Mouse (Mus musculus) forebrain, embryonic 14.5 days (tissue): ENCODE results near the gene Traf2. TPM values are rescaled to one million over a fixed set of nuclear protein-coding genes. Genes with fewer than 3 reads are reported as not detected.

Experiments
- ATAC-seq: fragments of 200-750 bp; cut with Nextera tagmentation; 2 replicates; pipeline ENCODE4 v1.8.0; 2017; ENCODE audit warnings: mild to moderate bottlenecking, moderate library complexity
- DNase-seq: peaks from one replicate; pipeline ENCODE4 v3.0.0-alpha.2; 2015; ENCODE audit warnings: low spot score
- H3K27ac ChIP-seq: fragments of 300-500 bp; sonication (generic); 2 replicates; pipeline ENCODE4 v1.5.1; 2014; ENCODE audit warnings: low read depth, mild to moderate bottlenecking, control low read depth, low read length, moderate library complexity
- H3K27me3 ChIP-seq: fragments of 300-500 bp; sonication (generic); replicated peaks from 2 replicates; pipeline ENCODE4 v1.6.1; 2014; ENCODE audit warnings: low read length, control low read depth, mixed read lengths; ENCODE audit not compliant: control insufficient read depth, insufficient read depth
- H3K36me3 ChIP-seq: fragments of 300-500 bp; sonication (generic); 2 replicates; pipeline ENCODE4 v1.6.1; 2014; ENCODE audit warnings: low read length, control low read depth; ENCODE audit not compliant: control insufficient read depth, insufficient read depth
- H3K4me1 ChIP-seq: fragments of 300-500 bp; sonication (generic); 2 replicates; pipeline ENCODE4 v1.6.1; 2014; ENCODE audit warnings: antibody characterized with exemption, low read length, control low read depth; ENCODE audit not compliant: control insufficient read depth, insufficient read depth
- H3K4me2 ChIP-seq: fragments of 300-500 bp; sonication (generic); 2 replicates; pipeline ENCODE4 v1.6.1; 2014; ENCODE audit warnings: mild to moderate bottlenecking, control low read depth, low read length
- H3K4me3 ChIP-seq: fragments of 300-500 bp; sonication (generic); 2 replicates; pipeline ENCODE4 v1.5.1; 2014; ENCODE audit warnings: low read depth, low read length, control low read depth
- H3K9ac ChIP-seq: fragments of 300-500 bp; sonication (generic); 2 replicates; pipeline ENCODE4 v1.6.1; 2014; ENCODE audit warnings: mild to moderate bottlenecking, low read length, control low read depth, moderate library complexity
- H3K9me3 ChIP-seq: fragments of 300-500 bp; sonication (generic); replicated peaks from 2 replicates; pipeline ENCODE4 v1.6.1; 2016; ENCODE audit warnings: low read length, control low read depth, mixed read lengths; ENCODE audit not compliant: control insufficient read depth
- WGBS: fragments of 180-500 bp; shearing (Covaris S2); extraction: QIAGEN DNeasy Blood & Tissue Kit; methylation state at CpG from one replicate; pipeline ENCODE4 v1.1.7; 2014; 5-methylcytosine and 5-hydroxymethylcytosine counted together
- polyA plus RNA-seq: library from polyadenylated mRNA; unstranded; fragments of >200 nt; fragmentation: Nextera tagmentation; extraction: Ambion mirVana; gene quantifications from 2 replicates; pipeline ENCODE4 v1.2.1, GENCODE M21; 2014

The Traf2 gene
- polyA plus RNA-seq, 1 experiment from 2014 or later, result 26.7 TPM

GRCm38 (mm10) chr2:25576965-25577891 is 30.5 kb upstream of the Traf2 start:
- peak overlapping the region; percentile 32; the same call in 1 of the 2 replicates for H3K9ac ChIP-seq
- 15% methylated on average over 92 of the region's 92 CpGs for WGBS

DNA sequence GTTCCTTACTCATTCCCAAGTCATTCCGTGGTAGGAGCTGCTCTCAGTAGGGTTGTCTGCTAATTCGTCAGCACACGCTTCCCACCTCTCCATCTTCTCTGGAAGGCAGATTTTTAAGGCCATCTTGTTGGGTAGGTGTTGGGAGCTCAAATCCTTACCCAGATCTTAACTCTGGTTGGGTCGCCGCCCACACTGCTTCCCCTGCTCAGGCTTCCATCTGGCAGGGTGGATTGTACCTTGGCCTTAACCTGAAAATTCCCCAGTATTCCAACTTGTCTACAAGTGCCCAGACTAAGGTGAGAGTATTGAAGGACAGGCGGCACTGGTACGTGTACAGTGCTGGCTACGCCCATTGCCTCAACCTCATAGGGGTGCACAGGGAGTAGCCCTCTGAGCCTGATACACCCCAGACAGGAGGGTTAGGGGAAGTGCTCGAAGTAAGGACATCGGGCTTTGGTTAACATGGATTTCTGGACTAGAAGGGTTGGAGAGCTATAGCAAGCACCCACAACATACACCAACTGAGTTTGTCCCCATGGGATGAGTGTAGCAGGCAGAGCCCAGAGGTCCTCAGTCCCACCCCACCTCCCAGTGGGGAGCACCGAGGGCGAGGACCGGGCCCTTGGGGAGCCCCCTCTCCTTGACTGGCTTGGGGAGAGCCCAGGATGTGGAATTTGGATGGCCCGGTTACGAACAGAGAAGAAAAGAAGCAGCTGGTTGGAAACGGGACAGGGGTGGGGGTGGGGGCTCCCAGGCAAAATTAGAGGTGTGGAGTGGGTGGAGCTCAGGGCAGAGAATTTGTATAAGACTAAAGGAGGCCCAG is 29.5 kb upstream of the Traf2 start:
- DNase-seq (no peak), ATAC-seq (no peak)
- H3K27me3 ChIP-seq, result peaks cover 52% of the 10 kb centered on the region
- no peak overlapping the region for H3K9ac ChIP-seq
- 0 out of 2 replicates have a peak overlapping the region, but pooled peaks have one; percentile 51 for H3K4me3 ChIP-seq
- no peaks in the 10 kb centered on the region for H3K9me3 ChIP-seq
- WGBS, result 78% methylated on average over 16 of the region's 16 CpGs
- H3K36me3 ChIP-seq, result peaks cover 2% of the 10 kb centered on the region; the same call in 1 of the 2 replicates
- H3K4me1 ChIP-seq, result peaks cover 18% of the 10 kb centered on the region
- no peak overlapping the region for H3K27ac ChIP-seq
- H3K4me2 ChIP-seq, result peak overlapping the region; percentile 81

More at GRCm38 (mm10) chr2:25576965-25577891, 30.5 kb upstream of the Traf2 start:
- Histone ChIP-seq H3K27ac (no peak overlapping the region), H3K36me3 (0 out of 2 replicates have a peak, but pooled peaks cover 2% of the 10 kb centered on the region), H3K4me2 (peak overlapping the region; percentile 36), H3K4me3 (peak overlapping the region; percentile 16), H3K4me1 (peaks cover 19% of the 10 kb centered on the region), H3K27me3 (peaks cover 52% of the 10 kb centered on the region), H3K9me3 (no peaks in the 10 kb centered on the region)
- ATAC-seq, result no peak
- peak; percentile 25 for DNase-seq

DNA sequence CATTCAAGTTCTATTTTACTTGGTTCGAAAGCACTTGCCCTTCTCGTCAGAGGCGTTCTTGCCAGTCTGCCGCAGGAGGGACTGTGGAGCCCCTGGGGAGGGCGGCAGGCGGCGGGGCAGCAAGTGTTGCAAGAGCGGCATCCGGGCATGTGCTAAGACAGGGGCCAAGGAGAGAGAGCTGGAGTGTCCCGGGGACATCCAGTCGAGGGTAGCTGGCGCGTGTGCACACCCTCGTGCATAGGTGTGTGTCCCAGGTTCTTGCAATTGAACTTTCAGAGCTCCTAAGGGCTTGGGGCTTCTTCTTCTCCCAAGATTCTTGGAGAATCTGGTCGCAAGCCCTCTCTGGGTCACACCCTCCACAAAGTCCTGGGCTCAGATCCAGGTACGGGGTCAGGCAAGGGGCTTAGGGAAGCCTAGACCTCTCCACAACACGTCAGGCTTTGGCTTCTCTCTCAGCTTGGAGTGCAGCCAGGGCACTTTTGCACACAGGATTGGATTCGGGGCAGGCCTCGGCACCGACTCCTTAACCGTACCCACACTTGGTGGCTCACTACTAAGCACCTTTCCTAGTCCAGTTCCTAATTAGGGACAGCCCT is 28.8 kb upstream of the Traf2 start:
- Histone ChIP-seq H3K4me2 (peak overlapping the region; percentile 81), H3K27ac (peak overlapping the region; percentile 87; the same call in 1 of the 2 replicates), H3K9me3 (no peaks in the 10 kb centered on the region), H3K4me1 (peaks cover 18% of the 10 kb centered on the region), H3K9ac (peak overlapping the region; percentile 65), H3K4me3 (peak overlapping the region; percentile 51), H3K27me3 (peaks cover 48% of the 10 kb centered on the region), H3K36me3 (peaks cover 7% of the 10 kb centered on the region; the same call in 1 of the 2 replicates)
- DNase-seq (peak; percentile 27), ATAC-seq (peak; percentile 3; the same call in 1 of the 2 replicates)
- WGBS, result 9% methylated on average over 21 of the region's 21 CpGs

- ATAC-seq, result peak; percentile 99
- H3K4me1 ChIP-seq, result peaks cover 18% of the 10 kb centered on the region
Observed at GRCm38 (mm10) chr2:25574579-25575431, 28.1 kb upstream of the Traf2 start, which contains the start of the genes Mamdc4 and Phpt1. Gene Mamdc4, minus strand, starts transcription at chr2:25574845. Gene Phpt1, minus strand, starts transcription at chr2:25575224.

DNA sequence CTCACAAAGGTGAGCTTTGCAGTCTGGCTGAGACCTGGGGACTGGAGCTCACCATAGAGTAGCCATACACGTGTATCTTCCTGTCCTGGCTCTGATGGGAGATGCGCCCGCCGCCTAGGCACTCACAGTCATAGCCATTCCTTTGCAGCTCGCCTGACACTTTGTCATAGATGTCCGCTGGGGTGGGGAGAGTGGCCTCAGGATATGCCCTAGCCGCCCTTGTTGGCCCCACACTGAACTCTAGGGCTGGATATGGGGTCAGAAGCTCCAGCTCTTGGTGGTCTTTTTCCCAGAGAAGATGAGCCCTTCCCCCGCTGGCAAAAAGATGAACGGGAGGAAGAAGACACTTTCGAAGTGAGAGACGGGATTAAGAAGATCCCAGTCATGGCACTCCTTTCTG is 27.4 kb upstream of the Traf2 start:
- Histone ChIP-seq H3K27ac (peak overlapping the region; percentile 87; the same call in 1 of the 2 replicates), H3K9me3 (no peaks in the 10 kb centered on the region), H3K9ac (peak overlapping the region; percentile 66), H3K36me3 (peaks cover 18% of the 10 kb centered on the region), H3K4me3 (peak overlapping the region; percentile 51), H3K27me3 (peaks cover 34% of the 10 kb centered on the region), H3K4me2 (peak overlapping the region; percentile 81), H3K4me1 (peaks cover 18% of the 10 kb centered on the region)
- DNase-seq, result no peak
- 19% methylated on average over 11 of the region's 11 CpGs for WGBS
- no peak for ATAC-seq

More at GRCm38 (mm10) chr2:25574579-25575431, 28.1 kb upstream of the Traf2 start, which contains the start of the genes Mamdc4 and Phpt1:
- peak within 1 kb of the TSS; percentile 81 for H3K4me2 ChIP-seq
- H3K9ac ChIP-seq, result peak within 1 kb of the TSS; percentile 66
- peak within 1 kb of the TSS; percentile 51 for H3K4me3 ChIP-seq
- no peaks in the 10 kb centered on the region for H3K9me3 ChIP-seq
- WGBS, result under 1% methylated on average over 44 of the region's 45 CpGs
- DNase-seq, result peak; percentile 99
- peaks cover 11% of the 10 kb centered on the region for H3K36me3 ChIP-seq
- H3K27me3 ChIP-seq, result peaks cover 40% of the 10 kb centered on the region
- H3K27ac ChIP-seq, result peak within 1 kb of the TSS; percentile 87

DNA sequence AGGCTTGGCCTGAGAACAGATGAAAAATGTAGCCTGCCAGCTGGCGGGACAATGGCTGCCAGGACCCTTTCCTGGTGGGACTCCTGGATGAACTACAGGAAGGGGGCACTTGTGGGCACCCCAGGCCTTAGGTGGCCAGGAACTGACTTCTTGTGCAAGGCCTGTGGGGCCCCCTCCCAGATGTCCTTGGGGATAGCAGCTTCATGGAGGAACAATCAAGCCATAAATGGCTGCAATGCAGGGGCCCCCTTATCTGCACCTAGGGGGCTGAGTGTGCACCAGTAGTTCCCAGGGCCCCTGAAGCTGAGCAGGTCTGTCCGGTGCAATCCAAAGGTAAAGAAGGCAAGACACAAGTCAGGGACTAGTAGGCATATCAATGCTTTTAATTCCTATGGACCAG is 26.3 kb upstream of the Traf2 start:
- Histone ChIP-seq H3K4me1 (peaks cover 18% of the 10 kb centered on the region), H3K4me2 (no peak overlapping the region), H3K27ac (no peak overlapping the region), H3K4me3 (no peak overlapping the region), H3K9me3 (no peaks in the 10 kb centered on the region), H3K9ac (no peak overlapping the region), H3K27me3 (peaks cover 23% of the 10 kb centered on the region), H3K36me3 (peaks cover 27% of the 10 kb centered on the region)
- DNase-seq (no peak), ATAC-seq (no peak)
- WGBS, result 90% methylated on average over 2 of the region's 2 CpGs

- Histone ChIP-seq H3K27me3 (peaks cover 5% of the 10 kb centered on the region), H3K4me3 (no peak overlapping the region), H3K9ac (no peak overlapping the region), H3K4me1 (peaks cover 14% of the 10 kb centered on the region), H3K9me3 (no peaks in the 10 kb centered on the region), H3K27ac (no peak overlapping the region), H3K4me2 (no peak overlapping the region), H3K36me3 (peaks cover 43% of the 10 kb centered on the region)
- DNase-seq, result no peak
- 88% methylated on average over 4 of the region's 4 CpGs for WGBS
- no peak for ATAC-seq
Observed at GRCm38 (mm10) chr2:25571221-25571620, 24.5 kb upstream of the Traf2 start.
